Mouse (Mus musculus) ovary, postnatal 36 days (tissue): ENCODE measurements around the gene Medag.

Experiments
- DNase-seq: peaks from one replicate; pipeline ENCODE4 v3.0.0; 2022; ENCODE audit warnings: low spot score, mixed read lengths

Medag gene

DNA sequence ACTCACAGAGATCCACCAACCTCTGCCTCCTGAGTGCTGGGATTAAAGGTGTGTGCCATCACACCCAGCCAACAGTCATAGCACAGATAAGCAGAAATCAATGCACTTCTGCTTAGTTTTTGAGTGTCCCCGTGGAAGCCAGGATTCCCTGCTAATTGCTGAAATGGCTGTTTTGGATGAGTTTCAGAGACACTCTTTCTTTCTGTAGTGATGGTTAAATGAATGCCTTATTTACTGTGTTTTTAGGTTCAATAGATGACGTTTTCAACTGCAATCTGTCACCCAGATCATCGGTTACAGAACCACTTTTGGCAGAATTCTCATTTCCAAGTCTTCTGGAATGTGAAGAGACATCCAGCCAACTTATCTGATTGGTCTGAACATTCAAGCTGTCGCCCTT is 18.0 kb downstream of the Medag start:
- DNase-seq = no peak

- no peak for DNase-seq
These were observed 19.4 kb downstream of the Medag start for GRCm38 (mm10) chr5:149430943-149431342.

DNA sequence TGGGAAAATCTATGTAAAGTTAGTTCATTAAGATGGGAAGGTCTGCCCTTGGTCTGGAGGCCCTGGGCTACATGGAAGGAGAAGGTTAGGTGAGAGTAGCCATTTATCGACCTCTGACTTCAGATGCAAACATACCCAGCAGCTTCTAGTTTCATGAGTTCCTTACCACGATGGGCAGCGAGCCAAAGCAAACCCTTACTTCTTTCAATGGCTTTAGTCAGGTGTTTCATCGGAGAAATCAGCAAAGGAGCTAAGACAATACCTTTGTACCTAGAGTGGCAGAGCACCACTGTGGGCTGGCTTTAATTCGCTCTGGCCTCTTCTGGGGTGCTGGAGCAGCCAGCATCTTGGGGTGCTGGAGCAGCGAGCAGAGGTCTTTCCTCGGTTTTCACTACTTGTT is 22.1 kb downstream of the Medag start:
- no peak for DNase-seq

GRCm38 (mm10) chr5:149434141-149434690 is 22.7 kb downstream of the Medag start:
- DNase-seq = no peak

- DNase-seq = no peak
These were observed 25.0 kb downstream of the Medag start for GRCm38 (mm10) chr5:149436541-149436940.

DNA sequence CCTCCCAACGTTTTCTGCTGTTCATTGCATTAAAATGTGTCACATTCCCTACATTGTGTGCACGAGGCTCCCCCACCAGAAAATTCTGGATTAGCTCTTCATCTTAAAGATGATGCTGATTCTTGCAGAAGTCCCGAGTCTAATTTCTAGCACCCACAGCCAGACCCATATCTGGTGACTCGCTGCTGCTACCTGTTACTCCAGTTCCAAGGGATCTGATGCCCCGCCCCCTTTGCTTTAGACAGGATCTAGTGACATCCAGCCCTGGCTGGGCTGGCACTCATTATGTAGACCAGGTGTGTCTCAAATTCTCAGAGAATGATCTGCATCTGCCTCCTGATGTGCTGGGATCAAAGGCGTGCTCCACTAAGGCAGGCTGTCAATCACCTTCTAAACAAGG is 25.6 kb downstream of the Medag start:
- DNase-seq = no peak

DNA sequence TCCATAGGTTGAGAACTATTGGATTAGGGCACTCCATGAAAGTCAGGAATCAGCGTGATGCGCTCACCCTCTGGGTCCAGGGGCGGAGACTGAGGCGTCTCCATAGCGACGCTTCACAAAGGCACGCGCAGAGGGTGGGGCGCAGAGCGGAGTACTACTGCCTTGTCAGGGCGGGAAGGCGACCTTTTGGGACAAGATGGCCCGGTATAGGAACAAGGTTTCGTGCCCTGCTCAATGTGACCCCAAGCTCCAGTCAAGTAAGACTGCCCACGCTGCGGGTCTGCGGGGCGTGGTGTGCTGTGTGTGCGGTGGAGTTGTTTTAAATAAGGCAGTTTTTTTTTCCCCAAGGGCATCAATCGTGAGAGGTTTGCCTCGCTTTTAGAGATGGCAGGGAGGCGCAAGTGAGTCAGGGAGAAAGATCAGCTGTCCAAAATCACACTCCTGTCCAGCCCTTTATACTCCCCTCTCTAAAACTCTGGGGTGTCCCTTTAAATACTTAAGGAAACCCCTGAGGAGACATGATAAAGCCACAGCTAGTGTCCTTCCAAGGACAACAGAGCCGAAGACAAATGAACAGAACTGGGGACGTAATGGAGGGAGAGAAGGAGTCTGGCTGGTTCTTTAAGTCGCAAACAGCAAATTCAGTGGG is 28.1 kb downstream of the Medag start, which contains the start of gene Tex26:
Gene Tex26 (plus strand): TSS at position 130 of the 649 bp plus-strand sequence.
- peak; percentile 57 for DNase-seq

- peak; percentile 31 for DNase-seq
These were observed 28.6 kb downstream of the Medag start for GRCm38 (mm10) chr5:149440180-149440573.

- no peak for DNase-seq
These were observed 30.2 kb downstream of the Medag start for GRCm38 (mm10) chr5:149441646-149442276.

GRCm38 (mm10) chr5:149442277-149442660 is 30.7 kb downstream of the Medag start:
- no peak for DNase-seq

DNA sequence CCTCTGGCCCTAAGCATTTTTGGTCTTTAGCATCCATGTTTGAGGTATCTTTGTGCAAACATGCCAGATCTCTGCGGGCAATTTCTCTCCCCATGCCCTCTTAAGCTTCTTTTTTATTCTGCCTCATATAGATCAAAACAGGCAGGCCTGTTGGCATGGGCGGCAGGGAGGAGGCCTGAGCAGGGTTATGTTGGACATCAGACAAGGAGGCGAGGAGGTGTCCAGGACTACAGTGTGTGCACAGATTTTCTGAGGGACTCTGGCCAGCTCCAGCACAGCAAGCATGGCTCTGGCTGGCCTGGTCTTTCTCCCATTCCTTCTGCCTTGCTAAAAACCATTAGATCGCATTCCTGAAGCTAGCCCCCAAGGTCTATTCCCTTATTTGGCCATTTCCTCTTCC is 32.9 kb downstream of the Medag start:
- no peak for DNase-seq

- no peak for DNase-seq
These were observed 34.9 kb downstream of the Medag start for GRCm38 (mm10) chr5:149446495-149446894.

DNA sequence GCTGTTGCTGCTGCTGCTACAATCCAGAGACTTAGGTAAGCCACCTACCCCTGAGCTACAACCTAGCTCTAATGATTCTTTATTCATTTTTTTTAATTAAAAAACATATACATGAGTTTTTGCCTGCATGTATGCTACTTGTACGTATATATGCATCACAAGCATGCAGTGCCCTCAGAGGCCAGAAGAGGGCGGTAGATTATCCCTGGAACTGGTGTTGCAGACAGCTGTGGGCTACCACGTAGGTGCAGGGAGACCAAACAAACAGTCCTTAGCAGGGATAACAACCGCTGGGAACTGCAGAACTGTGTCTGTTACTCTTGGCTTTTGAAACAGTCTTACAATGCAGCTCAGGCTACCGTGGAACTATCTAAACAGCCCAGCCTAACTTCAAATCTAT is 36.2 kb downstream of the Medag start:
- DNase-seq = no peak

GRCm38 (mm10) chr5:149449406-149449805 is 37.9 kb downstream of the Medag start:
- DNase-seq = no peak

DNA sequence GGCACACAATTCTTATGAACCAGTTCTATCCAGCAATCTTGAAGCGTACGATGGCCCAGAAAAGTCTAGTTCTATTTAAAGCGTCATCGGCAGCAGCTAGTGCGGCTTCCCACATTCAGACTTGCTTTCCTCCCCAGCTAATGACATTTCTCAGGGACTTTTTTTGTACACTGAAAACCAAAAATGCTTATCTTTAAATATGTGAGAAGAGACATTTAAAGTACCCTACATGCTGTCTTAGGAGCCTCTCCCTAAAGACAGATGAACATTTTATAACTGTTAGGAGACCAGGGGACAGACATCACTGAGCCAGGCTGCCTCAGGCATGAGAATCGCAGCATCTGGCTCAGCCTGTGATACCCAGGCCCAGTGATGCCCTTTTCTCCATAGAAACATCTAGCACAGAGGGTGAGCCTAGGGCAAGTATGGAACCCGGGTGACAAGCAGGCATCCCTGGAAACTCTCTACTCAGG is 39.7 kb downstream of the Medag start:
- DNase-seq = no peak

DNA sequence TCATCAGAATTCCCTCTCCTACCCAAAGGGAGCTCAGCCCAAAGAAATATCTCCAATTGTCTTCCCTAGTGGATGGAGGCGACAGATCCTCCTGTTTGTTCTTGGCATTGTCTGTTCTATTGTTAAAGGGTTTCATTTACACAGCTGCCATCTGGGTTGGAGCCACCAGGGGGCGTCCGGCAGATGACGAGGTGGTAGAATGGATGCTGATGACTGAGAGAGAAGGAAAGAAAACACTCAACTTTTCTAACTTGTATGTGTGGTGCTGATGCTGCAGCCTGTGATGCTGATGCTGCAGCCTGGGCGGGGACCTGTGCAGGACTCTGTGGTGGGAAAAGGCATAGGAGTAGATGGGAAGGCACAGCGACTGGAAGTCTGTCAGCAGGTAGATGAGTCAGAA is 42.7 kb downstream of the Medag start:
- DNase-seq = peak; percentile 58

- no peak for DNase-seq
These were observed 45.0 kb downstream of the Medag start for GRCm38 (mm10) chr5:149456544-149456943.

GRCm38 (mm10) chr5:149462071-149462470 is 50.5 kb downstream of the Medag start:
- no peak for DNase-seq

DNA sequence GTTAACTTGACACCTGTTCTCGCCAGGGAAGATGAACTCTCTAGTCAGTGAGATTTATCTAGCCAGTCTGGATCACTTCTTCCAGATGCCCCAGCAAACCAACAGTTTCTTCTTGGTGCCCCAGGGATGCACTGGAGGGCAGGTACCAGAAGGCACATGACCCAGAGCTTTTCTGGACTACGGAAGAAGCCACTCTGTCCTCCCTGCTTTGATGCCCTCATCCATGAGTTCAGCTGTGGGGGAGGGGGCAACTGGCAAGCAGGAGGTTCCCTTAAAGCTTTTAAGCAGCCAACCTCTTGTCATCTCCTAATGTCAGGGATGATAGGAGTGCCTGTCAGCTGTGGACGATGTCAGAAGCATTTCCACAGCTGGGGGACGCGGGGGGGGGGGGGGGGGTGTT is 53.8 kb downstream of the Medag start:
- no peak for DNase-seq

DNA sequence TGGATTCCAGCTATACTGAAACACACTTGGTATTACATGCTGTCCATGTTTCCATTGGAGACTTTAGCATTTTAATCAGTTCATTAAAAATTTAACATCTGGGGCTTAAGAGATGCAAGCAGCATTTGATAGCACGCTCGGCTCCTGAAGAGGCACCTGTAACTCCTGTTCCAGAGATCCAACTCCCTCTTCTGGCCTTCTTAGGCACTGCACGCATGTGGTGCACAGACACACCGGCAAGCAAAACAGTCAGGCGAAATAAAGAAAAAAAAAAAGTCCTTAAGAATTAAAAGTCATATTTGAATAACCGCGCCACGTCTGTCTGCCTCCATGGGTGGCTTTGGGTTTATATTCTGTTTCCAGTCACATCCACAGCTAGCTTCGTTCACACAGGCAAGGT is 62.6 kb downstream of the Medag start:
- DNase-seq = no peak

DNA sequence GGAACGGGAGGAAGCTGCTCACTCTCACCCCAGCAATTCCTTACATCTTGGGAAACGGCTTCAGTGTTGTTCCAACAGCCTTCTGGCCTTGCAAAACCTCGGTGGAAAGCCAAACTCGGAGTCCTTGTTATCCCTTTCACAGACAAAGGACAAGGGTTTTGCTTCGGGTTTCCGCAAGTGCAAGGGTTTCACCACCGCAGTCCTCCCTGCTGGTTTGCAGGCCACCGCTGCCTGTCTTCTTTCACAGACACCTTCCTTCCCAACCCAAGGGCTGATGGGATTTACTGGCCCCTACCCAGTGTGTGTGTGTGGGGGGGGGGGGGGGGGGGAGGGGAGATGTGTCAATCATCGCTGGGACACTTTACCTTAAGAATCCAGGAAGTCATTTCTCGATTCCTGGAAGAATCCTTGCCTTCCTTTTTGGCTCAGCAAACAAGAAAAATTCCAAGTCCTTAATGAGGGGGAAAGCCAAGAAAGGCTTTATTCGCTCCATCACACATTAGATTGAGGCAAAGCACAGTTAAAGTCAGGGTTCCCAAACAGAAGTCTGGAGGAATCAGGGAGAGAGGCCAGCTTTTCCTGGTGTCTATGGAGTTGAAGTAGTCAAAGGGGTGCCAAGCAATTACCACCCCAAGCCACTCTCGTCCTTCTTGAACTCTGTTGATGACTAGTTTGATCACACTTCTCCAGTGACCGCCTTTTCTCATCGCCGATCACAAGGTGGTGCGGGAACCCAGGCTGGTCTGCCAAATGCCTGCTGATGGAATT is 63.3 kb downstream of the Medag start:
- DNase-seq = no peak
